Mouse (Mus musculus) adrenal gland, postnatal 36 days (tissue): ENCODE measurements around the gene Filip1l. TPM values are rescaled to one million over a fixed set of nuclear protein-coding genes. Genes with fewer than 3 reads are reported as not detected.
A peak's percentile ranks its signal among the peaks of the same experiment; 100 is the strongest.
"Not testable (repeated sequence)": the region's sequence is repeated elsewhere in the genome, so short reads cannot be mapped to it uniquely, and the experiment has no call there.

Experiments used
- DNase-seq, 2 experiments: peaks; one replicate each; pipeline ENCODE4 v3.0.0; 2021; ENCODE audit warnings: mixed read lengths in 1 of 2
- total RNA-seq, 2 experiments: library from RNA; stranded (reverse); gene quantifications; 2 replicates each; pipeline ENCODE4 v1.2.3; 2021

The Filip1l gene
- total RNA-seq, 2 experiments from 2014 or later = 16.9 to 25.5 TPM

GRCm38 (mm10) chr16:57353166-57353721 lies 351 bp downstream of the Filip1l start:
- DNase-seq = peak in 1 of 2 experiments; percentile 23

GRCm38 (mm10) chr16:57353932-57354331 lies 1.0 kb downstream of the Filip1l start:
- DNase-seq = no peak

GRCm38 (mm10) chr16:57356454-57356853 lies 3.6 kb downstream of the Filip1l start:
- no peak for DNase-seq

- DNase-seq = no peak
These were observed 4.1 kb downstream of the Filip1l start for GRCm38 (mm10) chr16:57357011-57357410.

- no peak for DNase-seq
These were observed 6.4 kb downstream of the Filip1l start for GRCm38 (mm10) chr16:57359251-57359650.

GRCm38 (mm10) chr16:57360785-57361184 lies 7.9 kb downstream of the Filip1l start:
- DNase-seq = no peak

- peak; percentile 76 to 81 for DNase-seq
These were observed 9.9 kb downstream of the Filip1l start for GRCm38 (mm10) chr16:57362679-57363401.

GRCm38 (mm10) chr16:57364498-57364897 lies 11.6 kb downstream of the Filip1l start:
- DNase-seq = no peak

GRCm38 (mm10) chr16:57366141-57366540 lies 13.2 kb downstream of the Filip1l start:
- peak; percentile 55 to 65 for DNase-seq

- no peak for DNase-seq
These were observed 14.2 kb downstream of the Filip1l start for GRCm38 (mm10) chr16:57366941-57367694.

GRCm38 (mm10) chr16:57369846-57370496 lies 17.1 kb downstream of the Filip1l start:
- peak; percentile 26 to 41 for DNase-seq

GRCm38 (mm10) chr16:57372156-57372555 lies 19.3 kb downstream of the Filip1l start:
- DNase-seq = no peak

- no peak for DNase-seq
These were observed 22.4 kb downstream of the Filip1l start for GRCm38 (mm10) chr16:57375248-57375837.

- no peak for DNase-seq
These were observed 25.9 kb downstream of the Filip1l start for GRCm38 (mm10) chr16:57378631-57379330.

GRCm38 (mm10) chr16:57383266-57383971 lies 30.5 kb downstream of the Filip1l start:
- DNase-seq = no peak

- no peak for DNase-seq
These were observed 31.4 kb downstream of the Filip1l start for GRCm38 (mm10) chr16:57384274-57384673.

- DNase-seq = no peak
These were observed 36.8 kb downstream of the Filip1l start for GRCm38 (mm10) chr16:57389566-57390251.

GRCm38 (mm10) chr16:57391171-57391570 lies 38.3 kb downstream of the Filip1l start:
- DNase-seq = not testable (repeated sequence)

- DNase-seq = no peak
These were observed 39.6 kb downstream of the Filip1l start for GRCm38 (mm10) chr16:57392461-57392860.

GRCm38 (mm10) chr16:57393161-57393560 lies 40.3 kb downstream of the Filip1l start:
- no peak for DNase-seq
